26 mouse cellular contexts compared by ENCODE assay signal in the genomic region with DNA sequence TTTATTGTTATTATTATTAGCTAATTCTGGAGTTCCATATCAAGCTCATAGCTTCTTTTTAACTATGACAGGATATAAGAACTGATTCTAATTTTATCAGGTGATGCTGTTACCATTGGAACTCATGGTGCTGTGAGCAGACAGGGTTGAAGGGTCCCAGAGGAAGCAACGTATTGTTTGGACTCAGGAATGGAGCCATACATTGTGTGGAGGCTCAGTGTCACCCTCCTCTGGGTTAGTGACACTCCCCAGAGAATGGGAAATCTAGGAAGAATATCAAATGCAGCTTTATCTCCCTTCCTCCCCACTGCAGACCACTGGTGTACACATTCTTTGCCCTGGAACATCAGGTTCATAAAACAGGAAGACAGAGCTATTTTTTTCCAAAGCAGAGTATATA. TPM values are rescaled to one million over a fixed set of nuclear protein-coding genes. Genes with fewer than 3 reads are reported as not detected.
"Had no signal": no experiment of that assay in that cellular context is flagged by ENCODE, and none has a peak within 500 bp of the region (broad histone marks: within the 10 kb centered on the region; RNA-seq: fewer than 3 reads in every experiment).

No protein-coding gene starts in this region.

- H3K27me3 ChIP-seq: midbrain, embryonic 12.5 days; neural tube, embryonic 13.5 days had no signal

- H3K27ac ChIP-seq: midbrain, embryonic 10.5 days; midbrain, embryonic 12.5 days; neural tube, embryonic 13.5 days; neural tube, embryonic 15.5 days had no signal

- H3K4me3 ChIP-seq: midbrain, embryonic 10.5 days; midbrain, embryonic 12.5 days; myocyte; neural tube, embryonic 13.5 days; neural tube, embryonic 15.5 days had no signal

- H3K36me3 ChIP-seq: midbrain, embryonic 10.5 days; midbrain, embryonic 12.5 days; neural tube, embryonic 13.5 days; neural tube, embryonic 15.5 days had no signal

- H3K9me3 ChIP-seq: midbrain, embryonic 10.5 days; midbrain, embryonic 12.5 days; neural tube, embryonic 13.5 days; neural tube, embryonic 15.5 days had no signal

- DNase-seq: lung, embryonic 14.5 days; lung, postnatal 10 days; lung, postnatal 4 days; midbrain, embryonic 14.5 days; retina, postnatal 1 day; right cerebral cortex, adult 18-20 months; right cerebral cortex, postnatal 25 days; right cerebral cortex, postnatal 4 days; spleen, adult 18-20 months; thymus, adult 18-20 months; thymus, postnatal 14 days; thymus, postnatal 36 days had no signal

- H3K4me2 ChIP-seq: lung, embryonic 14.5 days; midbrain, embryonic 12.5 days; neural tube, embryonic 13.5 days; neural tube, embryonic 15.5 days had no signal

- H3K9ac ChIP-seq: lung, embryonic 14.5 days; midbrain, embryonic 12.5 days; neural tube, embryonic 13.5 days; neural tube, embryonic 15.5 days had no signal

- H3K4me1 ChIP-seq: midbrain, embryonic 10.5 days; midbrain, embryonic 12.5 days; neural tube, embryonic 13.5 days; neural tube, embryonic 15.5 days had no signal

- ATAC-seq: midbrain, embryonic 16.5 days had no signal

RNA-seq across cellular contexts. Expression of gene Btnl9, which starts 3.8 kb away (rescaled TPM):
- polyA plus RNA-seq: midbrain, embryonic 10.5 days; midbrain, embryonic 12.5 days; midbrain, embryonic 14.5 days; myocyte had no signal

RNA-seq across cellular contexts. Expression of gene Olfr1394, which starts 29.0 kb away (rescaled TPM):
- total RNA-seq: megakaryocyte, adult 5-6 weeks; megakaryocyte-erythroid progenitor cell, adult 5-6 weeks had no signal
- polyA plus RNA-seq: lung, embryonic 14.5 days; lung, embryonic 16.5 days; midbrain, embryonic 10.5 days; midbrain, embryonic 12.5 days; midbrain, embryonic 14.5 days; midbrain, embryonic 16.5 days; myocyte; neural tube, embryonic 11.5 days; neural tube, embryonic 13.5 days; neural tube, embryonic 15.5 days; small intestine, adult 2 months; stomach, embryonic 14.5 days; stomach, embryonic 16.5 days; thymus, postnatal 0 days had no signal

RNA-seq across cellular contexts. Expression of gene Olfr1395, which starts 41.1 kb away (rescaled TPM):
- total RNA-seq: megakaryocyte, adult 5-6 weeks; megakaryocyte-erythroid progenitor cell, adult 5-6 weeks had no signal
- polyA plus RNA-seq: lung, embryonic 14.5 days; lung, embryonic 16.5 days; midbrain, embryonic 10.5 days; midbrain, embryonic 12.5 days; midbrain, embryonic 14.5 days; midbrain, embryonic 16.5 days; myocyte; neural tube, embryonic 11.5 days; neural tube, embryonic 13.5 days; neural tube, embryonic 15.5 days; small intestine, adult 2 months; stomach, embryonic 14.5 days; stomach, embryonic 16.5 days; thymus, postnatal 0 days had no signal
